Mouse (Mus musculus): ENCODE data around the gene Fam168a. TPM values are rescaled to one million over a fixed set of nuclear protein-coding genes. Genes with fewer than 3 reads are reported as not detected.

Gene Fam168a
- 42.7 and 54.1 TPM in 2 replicates for polyA plus RNA-seq (2016; fragmentation: Nextera tagmentation; extraction: Ambion mirVana)

DNA sequence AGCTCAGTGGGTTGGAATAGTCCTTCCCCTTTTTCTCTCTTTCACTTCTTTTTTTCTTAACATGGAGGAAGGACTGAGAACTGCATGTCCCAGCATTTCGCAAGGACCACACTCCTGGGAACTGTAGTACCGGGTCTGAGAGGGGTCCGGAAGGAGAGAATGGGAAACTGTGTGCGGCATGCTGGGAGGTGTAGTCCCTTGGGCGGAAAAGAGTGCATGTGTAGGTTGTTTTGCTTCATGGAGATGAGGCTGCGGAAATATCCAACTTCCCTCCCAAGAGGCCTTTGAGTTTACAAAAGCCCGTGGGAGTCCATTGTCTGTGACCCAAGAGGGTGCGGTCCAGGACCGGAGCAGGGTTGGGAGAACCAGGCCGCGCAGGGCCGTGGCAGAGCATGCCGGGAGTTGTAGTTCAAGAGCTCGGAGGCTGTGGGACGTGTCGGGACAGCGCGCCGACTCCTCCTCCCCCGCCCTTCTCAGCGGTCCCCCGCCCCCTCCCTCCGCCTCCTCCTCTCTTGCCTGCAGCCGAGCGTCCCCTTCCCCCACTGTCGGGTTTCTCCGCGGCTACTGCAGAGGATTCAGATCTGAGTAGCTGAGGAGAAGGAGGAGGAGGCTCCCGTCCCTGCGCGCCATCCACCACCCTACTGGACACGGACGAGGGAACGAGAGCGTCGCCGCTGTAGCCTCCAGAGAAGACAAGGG, at the start of gene Fam168a:
TSS of gene Fam168a (plus strand) at position 493 of the 699 bp plus-strand sequence.
- H3K27ac ChIP-seq: peak within 1 kb of the TSS; percentile 96
- H3K4me1 ChIP-seq (replicated peaks): peaks cover 15% of the 10 kb centered on the region
- H3K27me3 ChIP-seq: no peaks in the 10 kb centered on the region
- peak within 1 kb of the TSS; percentile 91 for H3K4me2 ChIP-seq
- H3K9ac ChIP-seq (replicated peaks): peak within 1 kb of the TSS; percentile 89
- ATAC-seq (ENCODE audit: insufficient number of reproducible peaks, insufficient read depth, low FRiP score, low TSS enrichment, low read depth): peak; percentile 99
- peak within 1 kb of the TSS; percentile 87 for H3K4me3 ChIP-seq (replicated peaks)
- H3K9me3 ChIP-seq: no peaks in the 10 kb centered on the region
- 0% methylated on average over 34 of the region's 37 CpGs for WGBS
- H3K36me3 ChIP-seq: no peaks in the 10 kb centered on the region

DNA sequence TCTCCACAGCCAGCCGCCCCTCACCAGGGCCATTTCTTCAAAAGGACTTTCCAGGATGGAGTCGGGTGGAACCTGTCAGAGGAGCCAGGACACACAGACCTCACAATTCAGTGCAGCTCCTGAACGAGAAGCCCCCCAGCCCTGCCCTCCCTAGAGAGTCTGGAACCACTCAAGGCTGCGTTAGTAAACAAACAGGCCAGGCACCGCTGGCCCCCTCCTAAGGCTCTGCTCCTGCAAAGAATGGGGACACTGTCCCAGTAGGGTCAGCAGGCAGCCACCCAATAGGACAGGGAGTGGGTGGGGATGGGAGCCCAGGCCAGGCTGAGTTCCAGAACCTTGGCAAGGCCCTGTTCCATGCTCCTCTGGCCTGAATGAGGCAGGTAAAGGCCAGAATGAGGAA, 49.7 kb upstream of the Fam168a start:
- no peaks in the 10 kb centered on the region for H3K27me3 ChIP-seq
- H3K4me1 ChIP-seq (replicated peaks): peaks cover 13% of the 10 kb centered on the region; the same call in 1 of the 2 replicates
- WGBS: 24% methylated on average over 5 of the region's 5 CpGs
- no peaks in the 10 kb centered on the region for H3K36me3 ChIP-seq
- H3K27ac ChIP-seq: no peak overlapping the region
- H3K4me3 ChIP-seq (replicated peaks): no peak overlapping the region
- H3K9ac ChIP-seq (replicated peaks): no peak overlapping the region
- ATAC-seq (ENCODE audit: insufficient number of reproducible peaks, insufficient read depth, low FRiP score, low TSS enrichment, low read depth): no peak
- no peaks in the 10 kb centered on the region for H3K9me3 ChIP-seq
- H3K4me2 ChIP-seq: no peak overlapping the region

DNA sequence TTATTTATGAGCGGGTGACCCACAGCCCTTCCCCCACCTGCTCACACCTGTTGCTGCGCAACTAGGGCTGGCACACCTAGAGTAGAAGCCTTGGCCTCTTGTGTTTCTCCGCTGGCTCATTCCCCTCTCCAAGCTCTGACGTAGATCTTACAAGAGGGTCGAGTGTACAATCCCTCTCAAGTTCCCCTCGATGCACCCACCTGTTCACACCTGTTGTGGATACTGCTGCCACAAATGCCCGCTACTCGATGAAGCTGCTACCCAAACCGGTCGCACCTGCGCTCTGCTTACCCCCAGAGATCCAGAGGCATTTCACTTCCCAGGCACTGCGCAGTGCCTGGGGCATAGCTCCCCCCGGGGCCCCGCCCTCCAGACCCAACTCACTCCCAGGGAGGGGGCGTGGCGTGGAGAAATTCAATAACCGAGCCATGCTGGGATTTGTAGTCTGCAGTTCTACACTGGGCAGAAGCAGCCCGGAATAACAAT, 48.3 kb upstream of the Fam168a start:
- 31% methylated on average over 18 of the region's 18 CpGs for WGBS
- Histone ChIP-seq H3K9me3 (no peaks in the 10 kb centered on the region), H3K27ac (no peak overlapping the region), H3K9ac (replicated peaks) (0 out of 2 replicates have a peak overlapping the region, but pooled peaks have one; percentile 27), H3K4me3 (replicated peaks) (peak overlapping the region; percentile 14; the same call in 1 of the 2 replicates), H3K4me2 (peak overlapping the region; percentile 43), H3K27me3 (no peaks in the 10 kb centered on the region), H3K4me1 (replicated peaks) (peaks cover 16% of the 10 kb centered on the region; the same call in 1 of the 2 replicates), H3K36me3 (no peaks in the 10 kb centered on the region)
- ATAC-seq (ENCODE audit: insufficient number of reproducible peaks, insufficient read depth, low FRiP score, low TSS enrichment, low read depth): peak; percentile 40

- no peaks in the 10 kb centered on the region for H3K36me3 ChIP-seq
- no peak for ATAC-seq (ENCODE audit: insufficient number of reproducible peaks, insufficient read depth, low FRiP score, low TSS enrichment, low read depth)
- no peak overlapping the region for H3K9ac ChIP-seq (replicated peaks)
These were observed 45.2 kb upstream of the Fam168a start for GRCm38 (mm10) chr7:100661264-100661663.

GRCm38 (mm10) chr7:100662231-100662630, 44.2 kb upstream of the Fam168a start, which contains the start of gene Plekhb1:
Gene Plekhb1 (minus strand): TSS chr7:100662414.
- Histone ChIP-seq H3K4me2 (no peak within 1 kb of the TSS), H3K27me3 (no peaks in the 10 kb centered on the region), H3K4me3 (replicated peaks) (no peak within 1 kb of the TSS), H3K4me1 (replicated peaks) (peaks cover 14% of the 10 kb centered on the region; the same call in 1 of the 2 replicates), H3K27ac (no peak within 1 kb of the TSS), H3K36me3 (no peaks in the 10 kb centered on the region), H3K9ac (replicated peaks) (no peak within 1 kb of the TSS), H3K9me3 (no peaks in the 10 kb centered on the region)
- ATAC-seq (ENCODE audit: insufficient number of reproducible peaks, insufficient read depth, low FRiP score, low TSS enrichment, low read depth): no peak
- WGBS: 76% methylated on average over 8 of the region's 8 CpGs

More at GRCm38 (mm10) chr7:100661264-100661663, 45.2 kb upstream of the Fam168a start:
- H3K4me2 ChIP-seq: no peak overlapping the region
- no peaks in the 10 kb centered on the region for H3K9me3 ChIP-seq
- H3K4me3 ChIP-seq (replicated peaks): no peak overlapping the region
- no peaks in the 10 kb centered on the region for H3K27me3 ChIP-seq
- peaks cover 20% of the 10 kb centered on the region; the same call in 1 of the 2 replicates for H3K4me1 ChIP-seq (replicated peaks)
- no peak overlapping the region for H3K27ac ChIP-seq
- 82% methylated on average over 7 of the region's 7 CpGs for WGBS

DNA sequence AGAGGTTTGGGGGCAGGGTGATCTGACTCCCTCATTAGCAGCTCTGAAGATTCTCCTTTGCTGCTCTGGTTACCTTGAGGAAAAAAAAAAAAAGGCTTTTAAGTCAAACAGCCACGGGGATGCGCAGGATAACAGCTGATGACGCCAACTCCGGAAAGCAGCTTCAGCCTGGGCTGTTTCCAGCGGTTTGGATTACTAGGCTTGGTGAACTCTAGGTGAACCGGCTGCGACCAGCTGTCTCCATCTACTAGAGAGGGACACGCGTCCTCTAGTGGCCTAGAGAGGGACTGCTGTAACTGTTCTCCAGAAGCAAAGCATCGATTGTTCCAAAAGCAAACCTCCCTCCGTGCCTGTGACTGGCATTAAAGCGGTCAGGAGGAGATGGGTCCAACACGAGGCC, 43.2 kb upstream of the Fam168a start:
- no peak overlapping the region for H3K9ac ChIP-seq (replicated peaks)
- 3% methylated on average over 13 of the region's 13 CpGs for WGBS
- ATAC-seq (ENCODE audit: insufficient number of reproducible peaks, insufficient read depth, low FRiP score, low TSS enrichment, low read depth): peak; percentile 87
- no peaks in the 10 kb centered on the region for H3K27me3 ChIP-seq
- H3K4me3 ChIP-seq (replicated peaks): no peak overlapping the region
- peaks cover 13% of the 10 kb centered on the region; the same call in 1 of the 2 replicates for H3K4me1 ChIP-seq (replicated peaks)
- no peaks in the 10 kb centered on the region for H3K36me3 ChIP-seq
- H3K9me3 ChIP-seq: no peaks in the 10 kb centered on the region
- no peak overlapping the region for H3K27ac ChIP-seq
- no peak overlapping the region for H3K4me2 ChIP-seq

DNA sequence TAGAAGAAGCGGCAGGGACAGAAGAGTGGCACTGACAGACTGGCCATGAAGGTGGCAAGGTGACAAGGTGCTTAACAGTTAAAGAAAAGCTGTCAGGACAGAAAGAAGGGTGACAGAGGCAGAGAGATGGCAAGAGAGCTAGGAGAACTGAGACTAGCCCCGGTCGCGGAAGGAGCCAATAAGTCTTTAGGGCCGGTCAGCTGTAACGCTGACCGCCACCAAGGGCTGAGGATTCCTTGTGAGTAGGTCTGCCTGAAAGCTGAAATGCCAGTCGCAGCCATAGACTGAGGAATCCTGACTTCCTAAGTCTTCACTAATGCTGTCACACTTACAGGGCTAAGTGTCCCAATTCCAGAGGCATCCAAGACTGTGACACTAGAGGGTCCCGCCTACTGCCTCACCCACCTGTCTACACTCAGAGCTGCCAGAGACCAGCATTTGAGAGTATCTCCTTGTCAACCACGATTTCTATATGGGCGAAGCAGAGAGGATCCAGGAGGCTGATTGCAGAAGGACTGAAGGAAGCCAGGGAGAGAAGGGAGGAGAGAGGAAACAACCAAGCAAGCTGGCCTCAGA, 42.6 kb upstream of the Fam168a start:
- ATAC-seq (ENCODE audit: insufficient number of reproducible peaks, insufficient read depth, low FRiP score, low TSS enrichment, low read depth): no peak
- Histone ChIP-seq H3K27me3 (no peaks in the 10 kb centered on the region), H3K9me3 (no peaks in the 10 kb centered on the region), H3K4me3 (replicated peaks) (no peak overlapping the region), H3K4me1 (replicated peaks) (peaks cover 9% of the 10 kb centered on the region; the same call in 1 of the 2 replicates), H3K36me3 (no peaks in the 10 kb centered on the region), H3K27ac (no peak overlapping the region), H3K9ac (replicated peaks) (no peak overlapping the region), H3K4me2 (no peak overlapping the region)
- WGBS: 72% methylated on average over 11 of the region's 11 CpGs

GRCm38 (mm10) chr7:100670646-100671045, 35.8 kb upstream of the Fam168a start:
- Histone ChIP-seq H3K9ac (replicated peaks) (no peak overlapping the region), H3K36me3 (no peaks in the 10 kb centered on the region), H3K27ac (no peak overlapping the region), H3K9me3 (no peaks in the 10 kb centered on the region), H3K4me2 (no peak overlapping the region), H3K4me3 (replicated peaks) (no peak overlapping the region), H3K4me1 (replicated peaks) (no peaks in the 10 kb centered on the region), H3K27me3 (no peaks in the 10 kb centered on the region)
- no peak for ATAC-seq (ENCODE audit: insufficient number of reproducible peaks, insufficient read depth, low FRiP score, low TSS enrichment, low read depth)
- WGBS: 83% methylated on average over 5 of the region's 5 CpGs

- no peak overlapping the region for H3K4me2 ChIP-seq
- no peak for ATAC-seq (ENCODE audit: insufficient number of reproducible peaks, insufficient read depth, low FRiP score, low TSS enrichment, low read depth)
- 81% methylated on average over 7 of the region's 7 CpGs for WGBS
These were observed 33.0 kb upstream of the Fam168a start for GRCm38 (mm10) chr7:100673452-100673851.

DNA sequence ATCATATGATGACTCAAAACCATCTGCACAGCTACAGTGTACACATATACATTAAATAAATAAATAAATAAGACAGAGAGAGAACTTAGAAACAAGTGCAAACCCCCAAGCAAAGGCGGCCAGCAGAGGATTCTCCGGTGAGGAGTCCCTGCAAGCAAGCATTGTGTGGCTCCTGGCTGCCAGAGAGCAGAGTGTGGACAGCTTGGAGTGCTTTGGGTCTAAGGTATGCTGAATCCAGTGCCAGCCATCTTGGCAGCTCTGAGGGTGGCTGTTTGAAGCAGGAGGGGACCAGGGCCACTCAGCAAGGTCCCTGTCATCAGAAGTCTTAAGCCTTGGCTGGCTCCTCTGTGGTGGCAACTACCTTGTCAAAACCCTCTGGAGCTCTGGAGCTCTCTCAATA, 31.5 kb upstream of the Fam168a start:
- no peak for ATAC-seq (ENCODE audit: insufficient number of reproducible peaks, insufficient read depth, low FRiP score, low TSS enrichment, low read depth)
- no peaks in the 10 kb centered on the region for H3K36me3 ChIP-seq
- 89% methylated on average over 2 of the region's 2 CpGs for WGBS
- H3K9me3 ChIP-seq: no peaks in the 10 kb centered on the region
- H3K4me3 ChIP-seq (replicated peaks): no peak overlapping the region
- no peak overlapping the region for H3K27ac ChIP-seq
- H3K9ac ChIP-seq (replicated peaks): no peak overlapping the region
- H3K4me1 ChIP-seq (replicated peaks): peaks cover 9% of the 10 kb centered on the region; the same call in 1 of the 2 replicates
- no peak overlapping the region for H3K4me2 ChIP-seq
- no peaks in the 10 kb centered on the region for H3K27me3 ChIP-seq

More at GRCm38 (mm10) chr7:100673452-100673851, 33.0 kb upstream of the Fam168a start:
- no peak overlapping the region for H3K9ac ChIP-seq (replicated peaks)
- no peak overlapping the region for H3K27ac ChIP-seq
- no peak overlapping the region for H3K4me3 ChIP-seq (replicated peaks)
- H3K27me3 ChIP-seq: no peaks in the 10 kb centered on the region
- H3K36me3 ChIP-seq: no peaks in the 10 kb centered on the region
- H3K9me3 ChIP-seq: no peaks in the 10 kb centered on the region
- no peaks in the 10 kb centered on the region for H3K4me1 ChIP-seq (replicated peaks)

GRCm38 (mm10) chr7:100678052-100678451, 28.4 kb upstream of the Fam168a start:
- no peaks in the 10 kb centered on the region for H3K9me3 ChIP-seq
- H3K9ac ChIP-seq (replicated peaks): no peak overlapping the region
- no peak for ATAC-seq (ENCODE audit: insufficient number of reproducible peaks, insufficient read depth, low FRiP score, low TSS enrichment, low read depth)
- peaks cover 9% of the 10 kb centered on the region; the same call in 1 of the 2 replicates for H3K4me1 ChIP-seq (replicated peaks)
- no peak overlapping the region for H3K4me3 ChIP-seq (replicated peaks)
- 82% methylated on average over 5 of the region's 5 CpGs for WGBS
- H3K27ac ChIP-seq: no peak overlapping the region
- H3K4me2 ChIP-seq: no peak overlapping the region
- no peaks in the 10 kb centered on the region for H3K27me3 ChIP-seq
- no peaks in the 10 kb centered on the region for H3K36me3 ChIP-seq

Measured in limb, embryonic 12.5 days (tissue).